Mouse (Mus musculus) MEL-GATA-1-ER (cell line): ENCODE results near the gene Olfr655.

Experiments
- DNase-seq: peaks from one replicate; pipeline ENCODE4 v3.0.0-alpha.2; 2012; ENCODE audit warnings: low read depth; ENCODE audit errors: extremely low read depth

Gene Olfr655

DNA sequence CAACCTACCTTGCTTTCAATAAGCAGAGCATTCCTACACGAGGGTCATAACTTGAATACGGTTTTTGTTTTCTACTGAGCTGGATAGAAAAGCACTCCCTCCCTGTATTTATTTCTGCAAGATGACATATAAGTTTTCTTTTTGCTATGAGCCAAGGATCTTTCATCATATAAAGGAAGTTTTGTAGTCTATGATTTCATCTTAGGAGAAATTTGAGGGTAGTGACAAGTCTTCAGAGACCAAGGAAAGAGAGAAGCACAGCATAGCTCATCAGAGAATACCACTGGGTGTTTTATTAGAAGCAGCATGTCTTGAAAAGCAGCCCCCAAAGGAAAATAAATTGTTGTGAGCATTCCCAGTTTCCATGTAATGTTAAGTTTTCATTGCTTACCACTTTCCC, at the start of gene Olfr655:
Gene Olfr655, minus strand, starts transcription at position 101 of the 400 bp plus-strand sequence.
- no peak for DNase-seq

DNA sequence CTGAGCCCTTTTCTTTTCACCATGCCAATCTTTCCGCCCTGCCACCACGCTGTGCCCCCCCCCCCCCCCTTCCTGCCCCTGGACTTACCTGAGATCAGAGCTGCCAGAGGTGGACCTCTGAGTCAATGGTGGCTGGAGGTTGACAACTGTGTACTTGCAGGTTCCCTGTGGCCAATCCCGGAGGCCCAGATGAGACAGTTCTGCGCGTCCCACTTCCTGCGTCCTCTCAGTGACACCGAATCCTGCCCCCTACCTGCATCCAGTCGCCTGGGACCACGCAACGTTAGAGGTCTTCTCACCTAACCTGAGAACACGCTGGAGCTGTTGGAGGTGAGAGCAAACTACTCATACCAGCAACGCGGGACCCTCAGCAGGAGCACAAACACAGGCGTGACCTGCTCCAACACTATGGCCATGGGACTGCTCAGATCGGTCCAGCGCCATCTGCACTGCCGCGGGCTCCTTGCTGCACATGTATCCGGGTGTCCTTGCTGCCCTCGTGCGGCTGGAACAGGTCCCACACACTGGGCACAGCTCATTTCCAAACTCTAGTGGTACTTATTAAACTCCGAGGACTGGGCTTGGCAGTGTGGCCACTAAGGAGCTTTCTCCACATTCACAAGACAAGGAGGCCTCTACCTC, 45.4 kb upstream of the Olfr655 start, which contains the start of gene Olfr658:
Gene Olfr658, minus strand, starts transcription at position 465 of the 642 bp plus-strand sequence.
- no peak for DNase-seq

DNA sequence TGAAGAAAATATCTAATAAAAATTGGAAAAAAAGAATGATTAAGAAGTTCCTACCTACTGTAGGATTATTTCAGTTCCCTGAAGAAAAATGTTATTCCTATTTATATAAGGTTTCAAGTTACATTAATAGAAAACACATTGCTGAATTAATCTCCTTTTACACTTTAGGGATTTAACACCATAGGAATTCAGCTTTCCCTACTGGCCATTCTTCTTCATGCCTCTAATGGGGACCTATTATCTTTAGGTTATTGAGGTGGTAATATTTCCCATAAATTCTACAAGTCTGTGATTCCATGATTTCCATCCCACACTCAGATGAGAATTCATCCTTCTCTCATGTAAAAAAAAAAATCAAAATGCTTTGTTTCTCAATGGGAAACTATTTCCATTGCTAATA, 22.9 kb upstream of the Olfr655 start, which contains the start of gene Olfr657:
Gene Olfr657, plus strand, starts transcription at position 301 of the 400 bp plus-strand sequence.
- DNase-seq: no peak

DNA sequence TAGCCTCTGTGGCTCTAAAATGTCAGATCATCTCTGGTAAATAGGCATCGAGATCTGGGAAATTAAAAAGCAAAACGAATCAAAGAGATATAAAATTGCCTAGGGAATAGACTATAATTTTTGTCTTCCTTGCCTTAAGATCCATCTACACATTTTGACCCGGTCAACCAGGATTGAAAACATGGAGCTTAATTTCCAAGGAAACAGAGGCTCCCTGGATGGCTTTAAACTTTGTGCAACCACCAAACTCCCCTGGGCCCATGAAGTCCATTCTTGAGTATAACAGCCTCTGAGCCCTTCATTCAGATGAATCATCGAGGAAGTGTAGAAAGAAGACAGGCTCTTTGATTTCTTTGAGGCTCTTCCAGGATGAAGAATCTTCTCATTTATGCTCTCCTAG, 12.1 kb upstream of the Olfr655 start, which contains the start of gene Olfr656:
Gene Olfr656, plus strand, starts transcription at position 301 of the 400 bp plus-strand sequence.
- DNase-seq: no peak

DNA sequence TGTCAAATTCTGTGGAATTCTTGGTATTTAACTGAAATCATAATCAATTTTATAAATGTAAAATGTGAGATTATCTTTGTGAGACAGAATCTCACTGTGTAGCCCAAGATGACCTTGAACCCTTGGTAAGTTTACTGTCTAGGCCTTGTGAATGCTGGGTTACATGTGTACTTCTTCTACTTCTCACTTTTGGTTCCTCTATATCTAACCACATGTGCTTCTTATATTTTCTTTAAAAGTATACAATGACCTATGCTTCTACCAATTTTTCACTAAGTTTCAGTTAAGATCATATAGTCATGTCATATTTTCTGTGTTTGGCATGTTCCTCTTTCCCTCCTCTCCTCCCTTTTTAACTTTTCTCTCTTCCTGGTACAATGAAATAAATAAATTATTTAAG, 3.1 kb upstream of the Olfr655 start:
- DNase-seq: no peak

DNA sequence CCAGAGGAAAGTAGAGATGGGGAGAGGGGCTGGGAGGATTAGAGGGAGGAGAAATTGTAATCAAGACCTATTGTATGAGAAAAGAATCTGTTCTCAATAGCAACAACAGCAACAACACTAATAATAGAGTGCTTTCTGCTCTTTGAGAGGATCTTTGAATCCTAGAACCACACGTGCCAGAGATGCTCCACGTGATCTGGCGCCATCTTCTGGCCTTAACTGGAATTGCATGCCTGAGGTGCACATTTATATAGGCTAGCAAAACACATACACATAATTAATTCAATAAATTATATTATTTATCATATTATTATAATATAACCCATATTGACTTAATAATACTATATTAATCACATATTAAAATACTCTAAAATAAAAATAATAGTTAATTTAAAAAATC, 1.6 kb upstream of the Olfr655 start:
- DNase-seq: no peak

DNA sequence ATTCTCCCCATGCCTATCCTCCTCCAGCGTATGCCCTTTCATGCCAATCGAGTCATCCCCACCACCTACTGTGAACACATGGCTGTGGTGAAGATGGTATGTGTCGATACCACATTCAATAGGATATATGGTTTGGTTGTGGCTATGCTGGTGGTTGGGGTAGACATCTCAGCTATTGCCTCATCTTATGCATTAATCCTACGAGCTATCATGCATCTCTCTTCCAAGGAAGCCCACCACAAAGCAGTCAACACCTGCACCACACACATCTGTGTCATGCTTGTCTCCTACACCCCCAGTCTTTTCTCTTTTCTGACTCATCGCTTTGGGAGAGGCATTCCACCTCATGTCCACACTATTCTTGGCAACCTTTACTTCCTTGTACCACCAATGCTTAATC, 13.3 kb downstream of the Olfr655 start:
- DNase-seq: no peak

DNA sequence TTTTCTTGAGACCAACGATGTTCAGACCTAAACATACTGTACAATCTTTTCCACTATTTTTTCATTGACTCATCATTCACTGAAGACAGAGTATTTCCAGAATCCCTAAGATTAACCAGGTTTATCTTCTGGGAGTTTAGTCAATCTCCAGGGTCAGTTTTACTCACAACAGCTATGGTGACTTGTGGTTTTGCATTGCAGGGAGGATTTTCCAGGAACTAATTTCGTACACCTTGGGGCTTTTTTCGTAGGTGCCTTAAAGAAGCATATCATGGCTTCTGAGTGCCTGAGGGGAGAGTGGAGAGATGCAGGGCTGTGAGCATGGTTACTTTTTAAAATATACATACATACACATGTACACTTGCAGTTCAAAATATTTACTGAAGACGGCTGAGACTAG, 14.9 kb downstream of the Olfr655 start, which contains the start of gene Olfr654:
Gene Olfr654, plus strand, starts transcription at position 301 of the 400 bp plus-strand sequence.
- no peak for DNase-seq

DNA sequence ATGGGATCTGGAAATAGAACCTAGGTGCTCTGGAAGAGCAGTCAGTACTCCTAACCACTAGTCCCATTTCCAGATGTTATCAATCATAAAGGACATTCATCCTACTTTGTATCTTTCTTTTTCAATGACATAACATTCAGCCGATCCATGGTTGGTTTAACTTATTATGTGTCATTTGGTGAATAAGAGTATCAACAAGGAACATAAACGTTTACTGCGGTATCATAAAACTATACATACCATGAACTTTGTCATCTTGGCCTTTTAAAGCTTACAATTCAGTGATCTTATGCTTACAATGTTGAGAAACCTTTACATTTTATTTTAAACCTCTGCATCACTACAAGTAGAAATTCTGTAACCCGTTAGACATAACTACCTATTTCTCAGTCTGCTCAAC, 20.1 kb downstream of the Olfr655 start:
- no peak for DNase-seq

DNA sequence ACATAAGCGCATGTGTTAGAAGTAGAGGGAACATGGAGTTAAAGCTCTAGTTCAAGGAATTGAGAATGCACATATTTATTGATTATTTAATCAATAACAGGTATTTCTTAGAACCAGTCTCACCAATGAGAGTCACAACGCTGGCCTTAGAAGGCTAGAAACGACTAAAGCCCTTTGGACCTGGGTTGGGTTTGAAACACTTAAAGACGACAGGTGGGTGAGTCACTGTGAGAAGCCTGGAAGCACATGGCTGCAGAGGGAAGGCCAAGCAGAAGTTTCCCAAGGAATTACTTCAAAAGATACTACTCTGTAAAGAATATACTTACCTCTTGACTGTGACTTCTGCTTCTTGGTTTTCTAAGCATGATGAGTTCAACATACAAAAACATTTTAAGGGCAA, 20.7 kb downstream of the Olfr655 start:
- no peak for DNase-seq

DNA sequence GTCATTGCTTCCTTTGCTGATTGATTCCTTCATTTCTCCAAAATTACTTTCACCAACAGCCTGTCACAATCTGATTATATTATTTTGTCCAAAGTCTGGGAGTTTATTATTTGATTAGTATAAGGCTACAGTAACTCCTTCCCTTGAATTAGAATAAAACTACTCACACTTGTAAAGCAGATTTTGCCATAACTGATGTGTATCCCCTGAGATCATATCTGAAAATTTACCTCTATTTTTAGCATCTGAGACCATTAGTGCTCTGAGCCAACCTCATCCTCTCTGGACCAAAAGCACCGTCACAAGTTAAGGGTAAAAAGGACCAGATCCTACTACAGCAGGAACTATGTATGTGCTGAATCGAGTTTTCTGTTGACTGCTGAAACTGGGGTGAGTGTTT, 24.6 kb downstream of the Olfr655 start, which contains the start of gene Olfr653:
Gene Olfr653, plus strand, starts transcription at position 301 of the 400 bp plus-strand sequence.
- no peak for DNase-seq

DNA sequence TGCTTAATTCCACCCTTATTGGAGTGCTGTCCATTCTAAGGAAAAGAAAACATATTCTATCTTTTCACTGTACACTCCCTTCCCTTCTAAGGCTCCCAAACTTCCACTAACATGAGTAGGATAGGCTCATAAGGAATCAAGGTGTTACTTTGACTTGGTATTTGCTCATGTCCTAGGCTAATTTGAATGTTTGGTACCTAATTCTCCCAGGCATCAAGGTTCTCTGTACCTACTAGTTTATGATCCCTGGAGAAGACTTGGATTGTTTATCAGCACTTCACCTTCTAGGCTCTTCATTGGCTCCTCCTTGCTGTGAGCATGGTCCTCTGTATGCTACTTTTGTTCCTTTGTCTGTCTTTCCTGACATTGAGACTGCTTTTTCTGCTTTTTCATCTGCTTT, 41.0 kb downstream of the Olfr655 start, which contains the start of gene Olfr652:
Gene Olfr652, plus strand, starts transcription at position 301 of the 400 bp plus-strand sequence.
- DNase-seq: no peak

DNA sequence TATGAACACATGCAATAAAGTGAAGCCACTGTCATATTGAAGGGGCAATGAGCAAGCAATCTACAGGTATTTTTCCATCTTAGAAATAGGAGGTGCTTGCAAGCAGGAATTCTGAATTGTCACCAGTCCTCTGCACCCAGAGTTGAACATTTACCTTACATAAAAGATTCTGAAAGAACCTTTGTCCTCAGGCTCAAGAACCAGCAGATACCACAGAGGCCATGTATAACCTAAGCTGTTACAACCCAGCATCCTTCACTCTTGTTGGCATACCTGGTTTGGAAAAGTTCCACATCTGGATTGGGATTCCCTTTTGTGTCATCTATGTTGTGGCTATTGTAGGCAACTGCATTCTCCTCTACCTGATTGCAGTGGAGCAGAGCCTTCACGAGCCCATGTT, 48.9 kb downstream of the Olfr655 start:
- no peak for DNase-seq

DNA sequence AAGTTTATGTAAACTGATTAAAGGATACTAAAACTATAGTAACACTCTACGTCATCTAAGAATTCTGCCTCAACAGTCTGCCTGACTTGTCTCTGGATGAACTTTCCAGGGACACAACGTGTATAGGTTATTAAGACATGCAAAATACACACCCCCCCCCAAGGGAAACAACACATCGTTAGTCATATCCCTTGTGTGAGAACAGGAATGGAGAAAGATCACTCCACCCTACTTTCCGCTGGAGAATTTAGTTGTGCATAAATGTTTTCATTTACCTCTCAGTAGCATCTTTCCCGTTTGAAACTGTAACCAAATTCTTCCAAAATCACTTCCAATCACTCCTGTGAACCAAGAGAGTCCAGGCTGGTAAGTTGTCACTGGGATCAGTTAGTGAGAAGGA, 51.7 kb downstream of the Olfr655 start, which contains the start of gene Olfr651:
Gene Olfr651, plus strand, starts transcription at position 301 of the 400 bp plus-strand sequence.
- no peak for DNase-seq
